Mouse (Mus musculus) ES-Bruce4 (cell line): ENCODE measurements around the gene Rbm47.

ENCODE experiments used
- CTCF ChIP-seq: IDR thresholded peaks from one replicate; pipeline ENCODE4 v1.8.1; 2011; ENCODE audit warnings: low read depth, low read length
- EP300 ChIP-seq: IDR thresholded peaks from 2 replicates; pipeline ENCODE4 v1.6.1; 2011; ENCODE audit warnings: low read depth, low read length; ENCODE audit not compliant: insufficient read depth
- POLR2A ChIP-seq: IDR thresholded peaks from one replicate; pipeline ENCODE4 v1.8.1; 2011; ENCODE audit warnings: low read length; ENCODE audit not compliant: insufficient read depth

- no peak for TF ChIP-seq EP300
- no peak for TF ChIP-seq POLR2A
- TF ChIP-seq CTCF = no peak
Observed at GRCm38 (mm10) chr5:66081443-66082228, 91.3 kb downstream of the Rbm47 start.
